Mouse (Mus musculus): ENCODE results near the gene Rpgrip1l.

Rpgrip1l gene

GRCm38 (mm10) chr8:91312835-91313832, at the start of gene Rpgrip1l, which contains the start of gene Fto:
Gene Rpgrip1l (minus strand): TSS chr8:91313262.
Gene Fto (plus strand): TSS chr8:91313525.
- DNase-seq (ENCODE audit: extremely low spot score, low read depth, low spot score): peak; percentile 97

GRCm38 (mm10) chr8:91360644-91361357, 47.7 kb upstream of the Rpgrip1l start:
- DNase-seq (ENCODE audit: extremely low spot score, low read depth, low spot score): no peak

DNA sequence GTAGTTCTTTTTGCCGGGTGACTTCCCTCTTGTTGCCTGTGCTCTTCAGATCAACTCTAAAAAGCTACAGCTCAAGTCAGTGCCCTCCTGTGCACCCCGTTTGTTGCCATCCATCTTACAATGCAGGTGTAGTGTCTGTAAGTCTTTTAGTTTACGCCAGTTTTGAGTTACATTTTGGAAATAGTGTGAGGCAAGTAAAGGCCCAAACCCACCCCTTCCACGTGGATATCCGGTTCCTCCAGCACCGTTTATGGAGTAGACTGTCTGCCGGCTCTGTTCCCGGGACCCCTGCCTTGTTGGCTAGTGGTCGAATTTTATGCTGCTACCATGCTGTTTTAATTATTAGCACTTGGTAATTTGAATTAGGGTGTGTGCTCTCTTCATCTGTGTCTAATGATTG, 46.4 kb upstream of the Rpgrip1l start:
- no peak for DNase-seq (ENCODE audit: extremely low spot score, low read depth, low spot score)

DNA sequence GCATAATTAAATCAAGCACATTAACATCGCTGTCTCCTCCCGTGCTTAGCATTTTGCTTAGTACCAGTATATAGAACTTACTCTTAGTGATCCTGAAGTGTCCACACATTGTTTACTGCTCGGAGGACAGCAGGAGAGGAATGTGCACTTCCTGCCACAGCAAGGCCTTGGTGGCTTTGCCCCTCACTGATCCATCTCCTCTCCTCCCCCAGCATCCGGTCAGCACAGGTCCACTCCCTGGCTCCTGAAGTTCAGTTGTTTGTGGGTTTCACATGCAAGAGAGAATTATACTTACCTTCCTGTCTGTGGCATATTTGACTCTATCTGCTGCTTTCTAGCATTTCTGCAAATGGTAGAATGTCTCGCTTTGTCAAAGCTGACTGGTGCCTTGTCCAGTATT, 45.0 kb upstream of the Rpgrip1l start:
- no peak for DNase-seq (ENCODE audit: extremely low spot score, low read depth, low spot score)

GRCm38 (mm10) chr8:91357493-91358014, 44.5 kb upstream of the Rpgrip1l start:
- no peak for DNase-seq (ENCODE audit: extremely low spot score, low read depth, low spot score)

DNA sequence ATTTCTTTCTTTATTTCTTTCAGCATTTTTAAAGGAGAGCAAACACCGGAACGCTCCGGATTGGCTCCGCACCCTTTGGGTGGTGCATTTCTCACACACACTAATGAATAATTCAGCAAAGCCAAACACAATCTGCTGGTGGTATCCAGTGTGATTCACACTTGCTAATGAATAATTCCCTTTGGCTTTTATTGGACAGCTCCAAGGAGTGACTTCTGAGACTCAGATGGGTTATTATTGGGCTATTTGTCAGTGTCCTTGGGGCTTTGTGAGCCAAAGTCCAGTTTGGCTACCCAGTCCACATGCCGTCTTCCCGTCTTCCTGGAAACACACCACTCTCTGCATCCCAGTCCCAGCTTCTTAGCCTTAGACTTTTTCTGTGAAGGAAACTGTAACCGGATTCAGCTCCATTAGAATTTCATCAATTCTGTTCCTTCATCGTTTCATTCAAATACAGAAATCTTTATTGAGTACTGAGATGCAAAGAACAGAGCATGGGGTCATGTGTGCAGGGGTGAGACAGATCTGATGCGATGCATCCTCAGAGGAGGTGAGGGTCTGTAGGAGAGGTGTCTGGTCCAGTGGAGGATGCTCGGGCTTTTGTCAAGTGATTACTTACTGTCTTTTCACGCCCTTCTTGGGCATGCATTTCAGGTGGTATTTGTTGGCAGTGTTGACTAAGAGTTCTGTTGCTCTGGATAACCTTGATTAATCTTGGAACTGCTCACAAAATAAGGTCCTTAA, 43.1 kb upstream of the Rpgrip1l start:
- DNase-seq (ENCODE audit: extremely low spot score, low read depth, low spot score): no peak

GRCm38 (mm10) chr8:91355301-91355905, 42.3 kb upstream of the Rpgrip1l start:
- DNase-seq (ENCODE audit: extremely low spot score, low read depth, low spot score): no peak

GRCm38 (mm10) chr8:91353907-91354306, 40.8 kb upstream of the Rpgrip1l start:
- no peak for DNase-seq (ENCODE audit: extremely low spot score, low read depth, low spot score)

DNA sequence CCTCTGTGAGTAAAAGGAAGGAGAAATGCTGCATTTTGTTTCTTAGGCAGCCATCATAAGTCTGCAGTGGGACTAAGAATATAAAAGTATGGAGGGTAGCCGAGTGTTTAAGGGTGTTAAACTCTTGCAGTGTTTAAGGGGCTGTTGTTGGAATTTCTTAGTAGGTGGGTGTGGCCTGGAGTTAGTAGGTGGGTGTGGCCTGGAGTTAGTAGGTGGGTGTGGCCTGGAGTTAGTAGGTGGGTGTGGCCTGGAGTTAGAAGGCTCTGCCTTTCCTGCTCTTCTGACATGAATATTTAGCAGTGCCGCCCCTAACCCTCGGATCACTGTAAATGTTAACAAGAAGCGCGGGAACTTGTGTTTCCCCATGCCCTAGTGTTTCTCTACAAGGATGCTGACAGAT, 40.0 kb upstream of the Rpgrip1l start:
- no peak for DNase-seq (ENCODE audit: extremely low spot score, low read depth, low spot score)

DNA sequence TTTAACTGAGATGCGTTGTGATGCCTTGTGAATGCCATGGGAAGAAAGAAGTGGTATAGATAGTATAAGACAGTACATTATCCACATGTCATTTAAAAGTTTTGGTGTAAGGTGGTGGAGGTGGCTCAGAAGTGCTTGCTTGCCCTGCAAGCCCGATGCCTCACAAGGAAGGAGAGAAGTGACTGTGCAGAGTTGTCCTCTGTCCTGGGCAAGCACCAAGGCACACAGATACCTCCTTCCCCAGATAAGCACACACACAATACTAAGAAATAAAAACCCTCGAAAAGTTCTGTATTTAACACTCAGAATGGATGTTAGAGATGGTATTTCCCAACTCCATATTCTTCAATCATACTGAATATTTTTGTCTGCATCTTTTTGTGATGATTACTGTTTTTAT, 39.5 kb upstream of the Rpgrip1l start:
- no peak for DNase-seq (ENCODE audit: extremely low spot score, low read depth, low spot score)

DNA sequence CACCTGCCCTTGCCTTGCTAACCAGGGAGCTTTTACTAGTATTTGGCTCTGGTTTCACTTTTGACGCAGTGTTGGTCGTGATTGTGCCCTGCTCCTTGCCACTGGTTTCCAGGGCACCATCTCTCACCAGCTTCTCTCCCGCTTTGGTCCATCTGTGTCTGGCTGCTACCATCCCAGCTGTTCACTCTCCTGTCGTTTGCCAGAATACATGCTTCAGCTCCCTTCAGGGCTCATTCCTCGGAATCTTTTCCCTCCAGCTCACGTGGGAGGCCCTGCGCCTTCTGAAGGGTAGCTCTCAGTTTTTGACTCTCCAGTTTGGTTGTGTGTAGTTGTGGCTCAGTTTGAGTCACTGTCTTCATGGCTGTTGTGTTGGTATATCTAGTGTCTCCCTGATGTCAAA, 37.6 kb upstream of the Rpgrip1l start:
- no peak for DNase-seq (ENCODE audit: extremely low spot score, low read depth, low spot score)

- DNase-seq (ENCODE audit: extremely low spot score, low read depth, low spot score): no peak
Measured at GRCm38 (mm10) chr8:91349816-91350215, 36.8 kb upstream of the Rpgrip1l start.

- no peak for DNase-seq (ENCODE audit: extremely low spot score, low read depth, low spot score)
Measured at GRCm38 (mm10) chr8:91347595-91347994, 34.5 kb upstream of the Rpgrip1l start.

DNA sequence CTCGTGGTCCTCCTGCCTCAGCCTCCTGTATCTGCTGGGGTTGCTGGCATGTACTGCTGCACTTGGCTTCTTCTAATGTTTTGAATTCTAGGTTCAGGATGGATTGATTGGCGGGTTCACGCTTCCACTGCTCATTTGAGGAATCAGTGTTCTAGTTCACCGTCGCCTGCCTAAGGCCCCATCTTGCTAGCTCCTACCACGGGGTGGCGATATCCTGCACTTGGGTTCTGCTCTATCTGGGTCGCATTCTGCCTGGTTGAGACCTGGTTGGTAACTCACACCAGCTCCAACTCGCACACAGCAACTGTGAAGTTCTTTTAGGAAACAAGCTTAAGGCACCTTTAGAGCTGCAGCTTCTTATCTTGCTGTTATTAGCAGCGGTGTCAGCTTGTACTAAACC, 34.1 kb upstream of the Rpgrip1l start:
- no peak for DNase-seq (ENCODE audit: extremely low spot score, low read depth, low spot score)

GRCm38 (mm10) chr8:91344659-91345058, 31.6 kb upstream of the Rpgrip1l start:
- no peak for DNase-seq (ENCODE audit: extremely low spot score, low read depth, low spot score)

DNA sequence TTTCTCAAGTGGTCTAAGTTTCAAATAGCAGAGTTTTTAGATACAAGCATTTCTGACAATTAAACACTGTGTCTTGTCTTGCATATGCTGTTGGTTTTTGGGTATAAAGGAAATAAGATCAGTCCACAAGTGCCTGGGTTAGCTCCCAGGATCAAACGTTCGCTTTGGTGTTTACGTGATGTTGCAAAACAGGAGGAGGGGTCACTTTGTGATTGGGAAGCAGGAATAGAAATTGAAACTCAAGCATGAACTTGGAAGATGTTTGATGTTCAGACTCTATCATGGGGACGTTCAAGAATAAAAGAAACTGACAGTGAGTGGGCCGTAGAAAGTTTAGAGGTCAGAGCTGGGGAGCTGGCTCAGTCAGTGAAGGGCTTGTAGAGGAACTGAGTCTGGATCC, 29.7 kb upstream of the Rpgrip1l start:
- no peak for DNase-seq (ENCODE audit: extremely low spot score, low read depth, low spot score)

GRCm38 (mm10) chr8:91342196-91342595, 29.1 kb upstream of the Rpgrip1l start:
- no peak for DNase-seq (ENCODE audit: extremely low spot score, low read depth, low spot score)

GRCm38 (mm10) chr8:91340746-91341145, 27.7 kb upstream of the Rpgrip1l start:
- DNase-seq (ENCODE audit: extremely low spot score, low read depth, low spot score): no peak

- DNase-seq (ENCODE audit: extremely low spot score, low read depth, low spot score): no peak
Measured at GRCm38 (mm10) chr8:91339651-91340050, 26.6 kb upstream of the Rpgrip1l start.

DNA sequence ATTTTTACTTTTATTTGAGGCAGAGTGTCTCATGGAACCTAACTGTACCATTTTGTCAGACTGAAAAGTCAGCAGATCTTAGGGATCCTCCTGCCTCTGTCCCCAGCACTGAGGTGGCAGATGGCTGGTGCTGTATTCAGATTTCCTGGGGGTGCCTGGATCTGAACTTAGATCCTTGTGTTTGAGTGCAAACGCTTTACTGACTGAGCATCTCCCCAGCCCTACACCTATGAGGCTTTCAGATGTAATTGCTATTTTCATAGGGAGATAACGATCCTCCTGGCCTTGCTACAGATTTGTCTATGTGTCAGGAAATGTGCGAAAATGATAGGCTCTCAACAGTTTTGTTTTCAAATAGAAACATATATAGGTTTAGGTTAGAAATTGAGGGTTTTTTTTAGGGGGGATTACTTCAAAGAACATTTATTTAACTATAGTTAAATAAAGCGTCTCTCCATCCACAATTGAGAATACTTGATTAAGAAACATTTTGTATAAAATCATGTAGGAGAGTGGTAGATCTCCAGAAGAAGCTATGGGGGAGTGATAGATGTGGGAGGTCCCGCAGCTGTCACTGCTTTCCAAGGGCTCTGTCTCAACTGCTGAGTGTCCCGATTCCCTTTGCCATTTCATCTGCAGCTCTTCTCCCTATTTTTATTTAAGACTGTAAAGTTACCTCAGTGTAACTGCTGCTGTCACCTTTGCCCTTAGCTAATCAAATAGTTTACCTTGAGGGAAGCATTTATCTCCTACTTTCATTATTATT, 25.5 kb upstream of the Rpgrip1l start:
- DNase-seq (ENCODE audit: extremely low spot score, low read depth, low spot score): no peak
